Mouse (Mus musculus): Measurements from ENCODE around the gene Icam5.

DNA sequence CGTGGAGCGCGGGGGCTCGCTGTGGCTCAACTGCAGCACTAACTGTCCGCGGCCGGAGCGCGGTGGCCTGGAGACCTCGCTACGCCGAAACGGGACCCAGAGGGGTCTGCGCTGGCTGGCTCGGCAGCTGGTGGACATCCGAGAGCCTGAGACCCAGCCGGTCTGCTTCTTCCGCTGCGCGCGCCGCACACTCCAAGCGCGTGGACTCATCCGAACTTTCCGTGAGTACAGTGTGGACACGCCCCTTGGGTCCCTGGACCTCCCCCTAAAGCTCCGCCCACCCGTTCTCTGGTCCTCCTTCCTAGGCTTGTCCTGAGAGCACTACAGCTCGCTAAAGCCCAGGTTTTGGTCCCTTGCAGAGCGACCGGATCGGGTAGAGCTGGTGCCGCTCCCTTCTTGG lies 1.3 kb downstream of the Icam5 start:
- no peak for TF ChIP-seq CTCF (IDR thresholded peaks at IDR 0.05; ENCODE audit: low read depth, low read length)
- TF ChIP-seq GATA1 (IDR thresholded peaks at IDR 0.05; ENCODE audit: borderline replicate concordance, low read length) = no peak

Data from G1E (cell line).